Mouse (Mus musculus): ENCODE measurements around the gene Insyn1.

Insyn1 gene

GRCm38 (mm10) chr9:58532236-58532635, 43.8 kb downstream of the Insyn1 start:
- no peak for DNase-seq (ENCODE audit: low read depth in 2 of 2, low spot score in 2 of 2)

DNA sequence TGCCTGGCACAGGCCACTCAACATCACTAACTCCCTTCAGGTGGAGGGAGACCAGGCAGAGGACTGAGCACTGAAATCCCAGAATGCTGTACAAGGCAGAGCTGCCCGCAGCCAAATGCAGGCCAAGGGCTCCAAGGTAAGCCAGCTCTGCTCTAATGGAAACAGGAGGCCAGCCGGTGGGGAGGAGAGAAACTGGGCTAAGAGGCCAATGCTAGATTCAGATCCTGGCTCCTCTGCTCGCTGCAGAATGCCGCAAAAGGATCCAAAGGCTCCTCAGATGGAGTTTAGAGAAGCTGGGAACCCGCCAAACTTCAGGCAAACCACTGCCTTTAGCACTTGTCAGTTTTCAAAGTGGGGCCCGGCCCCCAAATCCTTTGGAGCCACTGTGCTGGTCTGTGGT, 44.9 kb downstream of the Insyn1 start:
- no peak for DNase-seq (ENCODE audit: low read depth in 2 of 2, low spot score in 2 of 2)

GRCm38 (mm10) chr9:58534766-58535165, 46.4 kb downstream of the Insyn1 start:
- peak in 1 of 2 experiments; percentile 43 for DNase-seq (ENCODE audit: low read depth in 2 of 2, low spot score in 2 of 2)

GRCm38 (mm10) chr9:58535447-58536134, 47.2 kb downstream of the Insyn1 start:
- no peak for DNase-seq (ENCODE audit: low read depth in 2 of 2, low spot score in 2 of 2)

GRCm38 (mm10) chr9:58537774-58538173, 49.4 kb downstream of the Insyn1 start:
- no peak for DNase-seq (ENCODE audit: low read depth in 2 of 2, low spot score in 2 of 2)

GRCm38 (mm10) chr9:58539886-58540285, 51.5 kb downstream of the Insyn1 start:
- peak; percentile 28 to 43 for DNase-seq (ENCODE audit: low read depth in 2 of 2, low spot score in 2 of 2)

DNA sequence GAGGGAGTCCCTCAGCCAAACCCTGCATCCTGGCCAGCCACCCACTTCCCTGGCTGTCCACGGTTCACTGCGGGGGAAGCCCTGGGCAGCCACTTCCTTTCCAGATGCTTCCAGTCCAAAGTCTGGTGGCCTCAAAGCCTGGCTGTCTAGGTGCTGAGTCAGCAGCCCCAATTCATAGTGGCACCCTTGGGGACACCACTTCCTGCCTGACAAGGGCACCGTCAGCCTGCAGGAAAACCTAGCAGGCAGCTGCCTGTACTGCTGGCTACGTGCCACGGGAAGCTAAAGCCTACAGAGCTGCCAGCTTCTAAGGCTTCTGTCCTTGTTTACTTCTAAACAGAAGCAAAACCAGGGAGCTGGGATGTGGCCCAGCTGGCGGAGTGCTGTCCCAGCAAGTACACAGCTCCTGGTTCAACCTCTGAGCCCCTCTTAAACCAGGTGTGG, 53.5 kb downstream of the Insyn1 start:
- no peak for DNase-seq (ENCODE audit: low read depth in 2 of 2, low spot score in 2 of 2)

- DNase-seq (ENCODE audit: low read depth in 2 of 2, low spot score in 2 of 2): no peak
Observed at GRCm38 (mm10) chr9:58544879-58545324, 56.5 kb downstream of the Insyn1 start.

- DNase-seq (ENCODE audit: low read depth in 2 of 2, low spot score in 2 of 2): no peak
Observed at GRCm38 (mm10) chr9:58545428-58545827, 57.0 kb downstream of the Insyn1 start.

DNA sequence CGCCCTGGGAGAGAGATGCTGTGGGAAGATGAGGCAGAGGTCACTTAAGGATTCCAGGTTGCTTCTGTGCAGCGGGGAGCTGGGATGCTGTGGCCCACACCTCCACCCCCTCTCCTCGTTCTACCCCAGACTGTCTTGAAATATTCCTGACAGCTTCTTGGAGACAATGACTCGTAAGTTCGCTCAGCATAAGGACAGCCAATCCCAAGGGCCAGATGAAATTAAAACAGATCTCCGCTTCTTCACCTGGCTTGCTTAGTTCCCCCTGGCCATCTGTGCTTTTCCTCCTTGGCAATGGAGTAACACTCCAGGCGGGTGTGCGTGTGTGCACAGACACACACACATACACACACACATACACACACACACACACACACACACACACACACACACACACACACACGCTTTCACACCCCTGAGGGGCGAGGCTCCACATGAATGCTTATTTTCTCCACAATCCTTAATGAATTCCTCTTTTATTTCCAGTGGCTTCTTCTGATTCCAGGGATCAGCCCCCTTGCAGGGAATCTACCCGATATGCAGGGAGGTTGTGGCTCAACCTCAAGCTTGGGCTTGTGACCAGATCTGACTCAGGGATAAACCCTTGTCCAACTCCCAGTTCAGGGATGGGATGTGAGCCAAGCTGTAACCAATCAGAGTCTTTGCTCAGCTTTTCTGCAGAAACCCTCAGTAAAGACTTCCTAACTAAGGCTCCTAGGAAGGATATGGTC, 58.4 kb downstream of the Insyn1 start:
- DNase-seq (ENCODE audit: low read depth in 2 of 2, low spot score in 2 of 2): no peak

- no peak for DNase-seq (ENCODE audit: low read depth in 2 of 2, low spot score in 2 of 2)
Observed at GRCm38 (mm10) chr9:58548897-58549296, 60.5 kb downstream of the Insyn1 start.

Measured in CD8-positive naive resting alpha-beta T cell, adult 2 months (primary cell).